Mouse (Mus musculus) bone marrow macrophage, adult 2 months (primary cell): ENCODE data around the gene Upk3b. TPM values are rescaled to one million over a fixed set of nuclear protein-coding genes. Genes with fewer than 3 reads are reported as not detected.

Experiments used
- H3K27ac ChIP-seq: 2 replicates; pipeline ENCODE4 v1.5.1; 2012; ENCODE audit warnings: low read depth, low read length; ENCODE audit not compliant: insufficient read depth
- H3K4me1 ChIP-seq: 2 replicates; pipeline ENCODE4 v1.6.1; 2012; ENCODE audit warnings: low read length; ENCODE audit not compliant: control insufficient read depth, insufficient read depth
- H3K4me3 ChIP-seq: 2 replicates; pipeline ENCODE4 v1.5.1; 2012; ENCODE audit warnings: mild to moderate bottlenecking, low read length, moderate library complexity; ENCODE audit not compliant: insufficient read depth
- CTCF ChIP-seq: IDR thresholded peaks from 2 replicates; pipeline ENCODE4 v1.5.1; 2012; ENCODE audit warnings: low read depth, mild to moderate bottlenecking, low read length, moderate library complexity
- POLR2A ChIP-seq: IDR thresholded peaks from 2 replicates; pipeline ENCODE4 v1.6.1; 2012; ENCODE audit warnings: mild to moderate bottlenecking, low read depth, low read length, borderline replicate concordance
- polyA plus RNA-seq: library from polyadenylated mRNA; stranded (reverse); fragments of >200 nt; gene quantifications from 2 replicates; pipeline ENCODE4 v1.2.4, GENCODE M21; 2012; ENCODE audit not compliant: missing spikeins, insufficient read depth, insufficient read length

Gene Upk3b
- polyA plus RNA-seq, 1 experiment = not detected

DNA sequence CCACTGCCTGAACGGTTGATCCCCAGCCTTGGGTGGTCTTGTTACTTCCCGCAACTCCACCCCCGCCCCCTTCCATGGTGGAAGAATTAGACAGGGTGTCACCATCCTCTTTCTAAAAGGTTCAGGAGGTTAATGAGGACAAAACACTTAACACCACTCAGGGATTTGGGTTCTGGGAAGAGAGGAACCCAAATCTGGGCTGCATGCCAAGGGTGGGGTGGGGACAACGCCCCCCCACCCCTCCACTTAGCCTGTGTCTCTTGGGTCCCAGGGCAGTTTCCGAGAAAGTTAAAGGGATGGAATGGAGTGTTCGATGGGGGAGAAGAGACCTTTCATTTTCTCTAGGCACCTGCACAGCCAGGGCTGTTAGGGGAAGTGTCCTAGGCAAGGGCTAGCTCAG is 34.8 kb downstream of the Upk3b start:
- H3K4me3 ChIP-seq = no peak overlapping the region
- TF ChIP-seq CTCF = no peak
- TF ChIP-seq POLR2A = no peak
- H3K27ac ChIP-seq = no peak overlapping the region
- H3K4me1 ChIP-seq = peaks cover 32% of the 10 kb centered on the region

DNA sequence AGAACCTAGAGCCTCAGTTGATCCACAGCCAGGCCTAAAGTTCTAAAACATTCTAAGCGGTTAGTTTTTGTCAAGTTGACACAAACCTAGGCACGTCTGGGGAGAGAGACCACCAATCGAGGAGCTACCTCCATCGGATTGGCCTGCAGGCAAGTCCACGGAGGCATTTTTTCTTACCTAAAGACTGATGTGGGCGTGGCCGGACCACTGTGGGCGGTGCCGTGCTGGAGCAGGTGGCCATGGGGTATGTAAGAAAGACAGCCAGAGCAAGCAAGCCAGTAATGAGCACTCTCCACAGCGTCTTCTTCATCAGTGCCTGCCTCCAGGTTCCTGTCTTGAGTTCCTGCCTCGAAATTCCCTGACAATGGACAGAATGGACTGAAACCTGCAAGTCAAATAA is 35.2 kb downstream of the Upk3b start:
- Histone ChIP-seq H3K4me1 (peaks cover 32% of the 10 kb centered on the region), H3K4me3 (no peak overlapping the region), H3K27ac (no peak overlapping the region)
- TF ChIP-seq CTCF (no peak), POLR2A (no peak)

GRCm38 (mm10) chr5:136075076-136075475 is 36.8 kb downstream of the Upk3b start:
- TF ChIP-seq CTCF (no peak), POLR2A (no peak)
- Histone ChIP-seq H3K4me1 (peaks cover 17% of the 10 kb centered on the region), H3K4me3 (no peak overlapping the region), H3K27ac (no peak overlapping the region)

DNA sequence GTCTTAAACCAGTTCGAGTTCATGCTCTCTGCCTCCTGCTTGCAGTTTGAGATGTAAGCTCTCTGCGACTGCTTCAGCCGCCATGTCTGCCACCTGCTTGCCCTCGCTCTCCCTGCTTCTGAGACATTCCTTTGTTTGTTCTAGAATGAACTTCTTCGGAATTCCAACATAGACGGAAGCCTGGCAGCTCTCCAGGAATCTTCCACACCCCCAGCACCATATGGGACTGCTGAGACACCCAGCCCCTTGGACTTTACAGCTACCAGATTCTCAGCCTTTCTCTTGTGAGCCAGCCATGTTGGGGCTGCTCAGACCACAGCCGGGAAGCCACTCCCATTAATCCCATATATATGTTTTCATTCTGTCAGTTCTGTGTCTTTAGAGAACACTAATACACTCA is 38.0 kb downstream of the Upk3b start:
- H3K4me3 ChIP-seq = no peak overlapping the region
- no peak for TF ChIP-seq POLR2A
- no peak for TF ChIP-seq CTCF

DNA sequence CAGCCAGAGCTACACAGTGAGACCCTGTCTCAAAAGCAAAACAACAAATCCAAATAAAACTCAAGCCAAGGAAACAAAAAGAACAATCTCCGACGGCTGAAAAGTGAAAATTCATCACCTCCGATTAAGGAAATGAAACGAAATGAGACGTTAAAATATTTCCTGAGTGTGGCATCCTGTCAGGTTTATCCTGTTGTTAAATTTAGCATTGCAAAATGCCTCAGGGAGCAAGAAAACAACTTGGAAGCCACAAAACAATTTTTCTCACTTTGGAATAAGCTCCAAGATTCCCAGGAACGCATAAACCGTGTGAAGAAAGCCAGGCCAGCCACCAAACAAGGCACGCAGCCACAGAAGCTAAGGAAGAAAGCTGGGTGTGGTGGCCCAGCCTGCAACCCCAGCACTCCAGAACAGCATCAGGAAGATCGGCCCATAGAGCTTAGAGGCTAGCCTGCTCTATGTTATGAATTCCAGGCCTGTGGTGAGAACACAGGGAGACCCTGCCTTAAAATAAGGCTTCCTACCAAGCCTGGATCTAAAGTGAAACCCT is 38.8 kb downstream of the Upk3b start:
- H3K27ac ChIP-seq = peak overlapping the region; percentile 8; the same call in 1 of the 2 replicates
- peaks cover 15% of the 10 kb centered on the region for H3K4me1 ChIP-seq
- no peak overlapping the region for H3K4me3 ChIP-seq
- no peak for TF ChIP-seq POLR2A
- no peak for TF ChIP-seq CTCF

More for the DNA sequence above, 38.0 kb downstream of the Upk3b start:
- H3K27ac ChIP-seq = no peak overlapping the region
- peaks cover 15% of the 10 kb centered on the region for H3K4me1 ChIP-seq

DNA sequence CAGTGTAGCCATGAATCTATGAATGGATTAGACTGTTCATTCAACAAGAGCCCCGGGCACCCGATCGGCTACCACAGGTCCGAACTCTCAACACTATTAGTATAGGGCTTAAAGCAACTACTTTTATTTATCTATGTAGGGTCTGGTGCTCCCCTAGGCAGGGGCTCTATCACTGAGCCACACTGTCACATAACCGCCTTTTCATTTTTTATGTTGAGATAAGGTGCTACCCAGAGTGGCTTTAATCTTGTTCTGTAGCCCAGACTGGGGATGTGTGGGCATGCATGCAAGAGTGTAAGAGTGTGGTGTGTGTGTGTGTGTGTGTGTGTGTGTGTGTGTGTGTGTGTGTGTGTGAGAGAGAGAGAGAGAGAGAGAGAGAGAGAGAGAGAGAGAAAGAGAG is 39.8 kb downstream of the Upk3b start:
- H3K4me3 ChIP-seq = no peak overlapping the region
- TF ChIP-seq POLR2A (no peak), CTCF (no peak)
- no peak overlapping the region for H3K27ac ChIP-seq
- peaks cover 15% of the 10 kb centered on the region for H3K4me1 ChIP-seq

DNA sequence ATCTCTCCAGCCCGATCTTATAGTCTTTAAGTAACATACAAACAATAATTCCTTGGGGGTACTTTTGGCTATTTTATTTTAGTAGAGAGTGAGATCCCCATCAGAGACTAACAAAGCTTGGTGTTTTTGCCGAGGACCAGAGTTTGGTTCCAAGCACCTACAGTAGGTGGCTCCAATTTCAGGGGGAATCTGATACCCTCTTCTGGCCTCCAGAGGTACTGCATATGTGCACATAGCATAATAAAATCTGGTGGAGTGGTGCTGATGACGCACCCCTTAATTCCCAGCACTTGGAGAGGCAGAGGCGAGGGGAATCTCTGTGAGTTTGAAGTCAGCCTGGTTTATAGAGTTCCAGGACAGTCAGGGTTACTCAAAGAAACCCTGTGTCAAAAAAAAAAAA is 44.0 kb downstream of the Upk3b start:
- Histone ChIP-seq H3K27ac (no peak overlapping the region), H3K4me1 (peaks cover 28% of the 10 kb centered on the region), H3K4me3 (no peak overlapping the region)
- TF ChIP-seq CTCF = no peak
- no peak for TF ChIP-seq POLR2A

DNA sequence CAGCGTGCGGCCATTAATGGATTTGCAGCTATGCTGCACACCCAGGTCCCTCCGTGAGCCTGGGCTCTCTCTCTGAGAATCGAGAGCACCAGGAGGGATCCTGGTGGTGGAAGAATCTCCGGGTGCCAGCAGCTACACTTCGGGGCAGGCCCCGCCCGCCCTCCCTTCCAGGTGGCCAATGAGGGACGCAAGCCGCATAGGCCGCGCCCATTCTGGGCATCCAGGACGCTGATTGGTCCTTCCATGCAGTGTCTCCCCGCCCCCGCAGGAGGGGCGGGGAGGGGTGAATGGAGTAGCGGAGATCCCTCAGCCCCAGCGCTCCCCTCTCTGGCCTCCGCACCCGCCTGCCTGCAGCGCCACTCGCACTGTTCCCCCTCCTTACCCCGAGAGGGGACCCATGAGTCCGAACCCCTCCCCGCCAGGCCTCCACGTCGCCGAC is 45.4 kb downstream of the Upk3b start, which contains the start of gene Rasa4:
Rasa4 (plus strand) TSS at position 248 of the 439 bp plus-strand sequence.
- H3K4me1 ChIP-seq = peaks cover 30% of the 10 kb centered on the region
- peak within 1 kb of the TSS; percentile 92 for H3K4me3 ChIP-seq
- no peak for TF ChIP-seq CTCF
- TF ChIP-seq POLR2A = no peak
- H3K27ac ChIP-seq = peak within 1 kb of the TSS; percentile 95

DNA sequence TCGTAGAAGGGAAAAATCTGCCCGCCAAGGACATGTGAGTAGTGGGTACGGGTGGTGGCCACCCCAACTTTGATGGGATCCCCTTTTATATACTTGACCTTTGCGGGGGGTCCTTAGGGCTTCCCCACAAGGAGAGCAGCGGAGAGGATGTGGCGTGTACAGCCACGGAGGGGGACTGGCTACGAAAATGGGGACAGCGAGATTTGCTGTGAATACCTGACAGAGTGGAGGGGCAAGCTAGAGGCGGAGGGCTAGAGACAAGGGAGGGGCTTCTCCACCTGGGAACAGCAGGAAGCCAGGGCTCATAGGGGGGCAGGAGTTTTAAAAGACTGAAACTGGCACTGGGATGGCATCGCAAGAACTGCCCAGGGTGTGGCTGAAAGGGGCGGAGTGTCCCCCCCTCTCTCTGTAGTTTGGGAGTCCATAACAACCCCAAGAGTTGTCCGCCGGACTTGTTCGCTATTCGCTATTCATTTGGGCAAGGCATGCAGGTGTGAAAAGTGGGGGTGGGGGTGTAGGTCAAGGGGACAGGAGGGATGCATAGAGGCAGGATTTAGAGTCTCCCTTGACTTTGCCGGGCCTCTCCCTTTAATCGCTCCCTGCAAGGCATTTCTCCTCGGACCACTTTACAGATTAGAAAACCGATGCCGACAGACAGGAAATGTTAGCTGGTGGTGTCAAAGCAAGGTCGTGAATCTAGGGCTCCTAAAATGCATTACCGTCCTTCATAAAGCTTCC is 46.0 kb downstream of the Upk3b start:
- H3K4me1 ChIP-seq = peaks cover 36% of the 10 kb centered on the region
- H3K27ac ChIP-seq = peak overlapping the region; percentile 95
- TF ChIP-seq POLR2A = no peak
- TF ChIP-seq CTCF = no peak; the same call in 1 of the 2 replicates
- peak overlapping the region; percentile 92 for H3K4me3 ChIP-seq
